Mouse (Mus musculus) large intestine, adult 2 months (tissue): ENCODE results near the gene Ppp1r1b. TPM values are rescaled to one million over a fixed set of nuclear protein-coding genes. Genes with fewer than 3 reads are reported as not detected.

Source experiments
- DNase-seq: peaks from one replicate; pipeline ENCODE4 v3.0.0-alpha.2; 2012; ENCODE audit warnings: low read depth, low spot score
- WGBS: fragments of 180-500 bp; shearing (Covaris S2); methylation state at CpG from one replicate; pipeline ENCODE4 v1.1.7; 2018; 5-methylcytosine and 5-hydroxymethylcytosine counted together
- polyA plus RNA-seq: library from polyadenylated mRNA; depleted of rRNA; stranded (reverse); fragments of >200 nt; gene quantifications from 2 replicates; pipeline ENCODE4 v1.2.3, GENCODE M21; 2012; rRNA removed

Gene Ppp1r1b
- polyA plus RNA-seq = 382 and 459 TPM in 2 replicates

DNA sequence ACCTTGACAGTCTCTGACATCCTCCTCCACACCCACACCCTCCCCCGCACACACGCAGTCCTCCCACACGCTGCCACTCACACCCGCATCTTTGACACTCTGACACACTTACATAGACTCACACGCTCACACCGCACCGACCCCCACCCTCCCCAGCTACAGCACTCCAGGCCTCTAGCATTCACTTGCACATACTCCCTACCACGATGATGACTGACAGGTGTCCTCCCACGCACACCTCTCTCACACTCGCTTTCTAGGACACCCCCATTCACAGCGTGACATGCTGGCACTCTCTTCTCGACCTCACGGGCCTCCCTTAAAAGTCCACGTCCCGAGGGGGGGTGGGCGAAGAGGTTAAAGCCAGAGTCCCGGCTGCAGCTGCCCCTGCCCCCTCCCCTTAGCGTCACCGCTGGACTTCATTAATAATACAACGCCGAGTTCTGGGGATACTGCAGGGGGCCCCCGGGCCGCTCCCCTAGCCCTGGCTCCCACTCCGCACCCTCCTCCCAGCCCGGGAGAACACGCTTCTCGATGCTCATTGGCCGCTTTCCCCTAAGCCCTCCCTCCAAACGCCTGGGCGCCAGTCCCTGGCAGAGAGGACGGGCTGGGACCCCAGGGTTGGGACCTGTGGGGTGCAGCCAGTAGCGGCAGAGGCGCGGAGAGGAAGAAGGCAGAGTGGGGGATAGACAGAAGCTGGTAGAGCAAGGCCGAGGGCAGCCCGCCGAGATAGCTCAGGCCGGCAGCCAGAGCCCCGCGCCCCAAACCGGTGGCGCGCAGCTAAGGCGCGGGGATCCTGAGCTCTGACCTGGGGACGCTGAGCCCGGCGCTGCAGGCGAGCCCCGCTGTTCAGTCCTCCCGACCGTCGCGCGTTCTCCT lies at the start of gene Ppp1r1b:
Ppp1r1b (plus strand) TSS at position 322 of the 879 bp plus-strand sequence.
- DNase-seq = no peak
- WGBS = 1% methylated on average over 55 of the region's 55 CpGs

DNA sequence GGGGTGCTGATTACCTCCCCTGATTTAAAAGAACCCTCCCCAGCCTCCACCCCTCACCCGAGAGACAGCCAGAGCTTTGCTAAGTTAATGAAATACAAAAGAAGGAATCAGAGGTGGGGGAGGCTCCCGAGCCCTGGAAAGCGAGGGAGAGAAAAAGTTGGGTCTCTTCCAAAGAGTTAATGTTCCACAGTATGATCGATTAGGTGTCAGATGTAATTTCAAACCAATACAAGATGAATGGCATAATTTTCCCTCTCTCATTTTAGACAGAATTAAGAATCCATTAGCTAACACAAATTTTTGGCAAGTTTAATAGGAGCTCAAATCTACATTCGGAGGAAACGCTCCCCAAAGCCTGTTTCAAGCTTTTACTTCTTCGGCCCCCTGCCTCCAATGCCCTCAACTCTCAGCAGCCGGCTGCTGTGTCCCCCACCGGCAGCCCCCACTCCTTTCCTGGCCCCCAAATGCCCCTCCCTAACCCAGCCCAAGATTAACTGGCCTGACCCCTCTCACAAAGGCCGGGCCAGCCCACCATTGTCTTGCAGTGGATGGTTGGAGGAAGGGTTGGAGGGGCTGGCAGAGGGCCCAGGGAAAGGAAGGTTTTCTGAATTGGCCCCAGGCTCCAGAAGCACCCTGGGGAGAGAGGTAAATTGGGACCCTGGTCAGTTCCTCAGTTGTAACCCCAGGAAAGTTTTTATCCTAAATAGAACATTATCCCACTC lies 49.6 kb upstream of the Ppp1r1b start:
- DNase-seq = no peak
- WGBS = 22% methylated on average over 10 of the region's 10 CpGs

DNA sequence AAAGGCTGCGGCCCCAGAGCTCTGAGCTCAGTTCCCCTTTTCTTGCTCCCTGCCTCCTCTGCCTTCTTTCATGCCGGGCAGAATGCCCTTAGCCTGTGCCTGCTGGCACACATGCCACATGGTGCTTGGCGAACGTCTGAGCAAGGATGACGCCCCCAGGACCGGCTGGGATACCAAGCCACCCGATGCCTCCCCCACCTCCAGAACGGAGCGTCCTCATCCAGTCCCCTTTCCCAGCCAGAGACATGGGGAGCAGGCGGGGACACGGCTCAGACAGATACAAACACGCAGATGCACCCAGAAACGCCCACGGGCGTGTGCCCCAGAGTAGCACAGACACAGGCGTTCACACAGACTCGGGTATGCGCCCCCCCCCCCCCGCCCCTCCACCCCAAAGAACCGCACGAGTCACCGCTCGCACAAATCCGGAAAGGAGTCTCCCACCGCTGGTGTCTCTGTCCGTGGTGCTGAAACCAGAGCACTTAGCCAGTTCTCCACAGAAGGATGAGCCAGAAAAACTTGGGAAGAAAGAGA lies 34.3 kb upstream of the Ppp1r1b start:
- DNase-seq = no peak
- WGBS = 3% methylated on average over 26 of the region's 26 CpGs

DNA sequence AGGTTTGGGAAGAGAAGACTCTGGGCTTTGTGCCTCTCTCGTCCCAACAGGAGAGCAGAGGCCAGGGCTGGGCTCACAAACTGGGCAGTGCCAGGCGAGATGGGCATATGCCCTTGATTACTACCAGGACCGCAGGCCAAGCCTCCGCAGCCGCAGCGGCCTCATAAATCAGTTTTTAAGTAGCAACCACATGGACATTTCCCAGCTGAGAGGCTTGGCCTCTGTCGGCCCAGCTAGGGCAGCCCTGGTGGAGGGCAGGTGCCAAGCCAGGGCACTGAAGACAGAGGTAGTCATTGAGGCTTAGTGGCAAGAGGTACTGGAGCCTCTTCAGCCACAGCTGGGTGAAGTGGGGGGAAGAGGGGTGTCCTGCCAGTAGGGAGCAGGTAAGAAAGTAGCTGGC lies 30.7 kb upstream of the Ppp1r1b start:
- 2% methylated on average over 7 of the region's 7 CpGs for WGBS
- no peak for DNase-seq

DNA sequence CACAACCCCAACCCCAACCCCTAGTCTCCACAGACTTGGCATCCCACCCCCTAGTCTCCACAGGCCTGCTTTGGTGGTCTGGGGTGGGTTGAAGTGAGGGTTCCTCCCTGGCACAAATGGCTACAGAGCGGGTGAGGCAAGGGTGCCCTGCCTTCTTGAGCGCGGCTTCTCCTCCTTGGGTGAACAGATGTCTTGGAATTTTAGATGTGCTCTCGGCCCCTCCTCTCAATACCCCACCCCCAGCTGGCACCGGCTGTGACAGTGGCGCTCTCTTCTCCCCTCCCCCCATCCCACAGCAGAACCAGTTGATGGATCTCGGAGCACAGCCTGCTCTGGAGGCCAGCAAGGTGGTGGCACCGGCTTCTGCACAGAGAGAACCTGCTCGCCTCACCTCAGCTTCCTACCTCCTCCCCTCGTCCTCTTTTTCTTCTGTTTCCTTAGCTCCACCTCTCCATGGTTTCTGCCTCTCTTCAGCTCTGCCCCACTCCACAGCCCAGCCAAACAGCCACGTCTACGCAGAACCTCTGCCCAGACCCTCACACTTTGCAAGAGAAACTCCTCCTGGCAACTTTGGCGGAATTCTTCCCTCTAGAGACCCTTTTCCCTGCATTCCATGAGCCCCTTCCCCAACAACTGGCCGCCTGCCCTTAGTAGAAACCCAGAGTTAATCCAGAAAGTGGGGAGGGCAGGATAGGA lies 29.6 kb upstream of the Ppp1r1b start:
- WGBS = 3% methylated on average over 14 of the region's 14 CpGs
- no peak for DNase-seq

DNA sequence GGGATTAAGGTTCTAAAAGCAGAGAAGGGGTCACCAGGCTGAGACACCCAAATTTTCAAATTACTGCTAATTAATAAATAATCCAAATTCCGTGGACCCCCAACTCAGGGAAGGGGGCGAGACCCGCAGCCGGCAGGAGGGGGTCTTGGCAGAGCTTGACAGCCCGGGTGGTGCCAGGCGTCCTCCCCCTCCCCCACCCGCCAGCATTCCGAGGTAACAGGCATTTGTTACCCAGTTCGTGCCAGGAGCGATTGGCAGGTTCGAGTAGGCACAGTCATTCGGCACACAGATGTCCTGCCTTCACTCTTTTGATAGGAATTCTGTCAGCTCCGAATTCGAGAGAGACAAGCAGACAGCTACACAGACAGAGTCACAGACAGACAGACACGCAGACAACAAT lies 29.1 kb upstream of the Ppp1r1b start:
- 7% methylated on average over 15 of the region's 15 CpGs for WGBS
- DNase-seq = no peak

DNA sequence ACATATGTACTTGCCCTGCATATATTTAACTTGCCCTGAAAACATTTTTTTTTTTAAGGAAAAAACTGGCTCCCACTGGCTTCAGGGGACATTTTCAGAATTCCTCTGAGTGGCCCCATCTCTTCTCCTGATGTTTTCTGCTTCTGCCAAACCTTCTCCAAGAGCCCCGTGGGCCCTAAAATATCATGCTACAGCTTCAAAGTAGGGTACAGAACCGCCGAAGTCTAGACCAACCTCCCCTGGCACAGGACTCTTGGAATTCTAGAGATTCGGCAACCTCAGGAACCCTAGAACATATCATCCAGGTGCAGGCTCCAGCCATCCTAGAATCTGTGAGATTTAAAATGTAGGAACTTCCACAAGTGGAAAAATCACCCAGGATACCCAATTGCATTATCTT lies 28.7 kb upstream of the Ppp1r1b start:
- DNase-seq = no peak
- 22% methylated on average over 4 of the region's 4 CpGs for WGBS

DNA sequence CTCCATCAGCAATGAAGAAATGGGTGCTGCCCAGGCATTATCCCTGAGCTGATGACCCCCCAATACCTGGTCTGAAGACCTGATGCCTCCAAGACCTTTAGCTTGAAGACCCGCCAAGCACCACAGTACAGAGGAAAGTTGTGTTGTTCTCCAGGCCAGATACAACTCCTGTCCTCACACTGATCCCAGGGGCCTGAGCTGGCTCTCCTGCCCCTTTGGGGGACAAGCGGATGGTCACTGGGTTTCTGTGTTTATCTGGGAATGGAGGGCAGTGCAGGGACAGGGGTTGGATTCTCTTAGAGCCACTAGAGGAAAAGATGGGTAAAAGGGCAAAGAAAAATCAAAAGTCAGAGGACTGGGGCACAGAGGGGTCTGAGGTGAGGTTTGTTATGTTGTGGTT lies 28.3 kb upstream of the Ppp1r1b start:
- WGBS = 5% methylated on average over 2 of the region's 2 CpGs

DNA sequence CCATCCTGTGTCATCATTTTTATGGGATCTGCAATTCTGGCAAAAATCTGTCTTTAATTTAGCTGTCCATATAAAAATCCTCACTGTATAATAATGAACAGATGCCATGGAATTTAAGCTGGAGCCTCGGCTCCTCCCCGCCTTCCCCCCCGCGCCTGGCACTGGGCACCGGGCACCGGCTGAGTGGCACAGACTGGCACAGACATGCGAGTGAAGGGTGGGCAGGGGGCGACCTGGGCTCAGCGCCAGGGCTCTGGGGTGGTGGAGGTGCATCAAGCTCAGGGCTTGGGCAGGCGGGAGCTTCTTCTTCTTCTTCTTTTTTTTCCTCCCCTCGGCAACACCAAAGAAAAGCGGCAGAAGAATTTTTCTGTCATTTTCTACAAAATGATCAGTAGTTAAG lies 27.8 kb upstream of the Ppp1r1b start:
- no peak for DNase-seq
- 17% methylated on average over 12 of the region's 12 CpGs for WGBS

More for the DNA sequence above, 28.3 kb upstream of the Ppp1r1b start:
- DNase-seq = no peak

DNA sequence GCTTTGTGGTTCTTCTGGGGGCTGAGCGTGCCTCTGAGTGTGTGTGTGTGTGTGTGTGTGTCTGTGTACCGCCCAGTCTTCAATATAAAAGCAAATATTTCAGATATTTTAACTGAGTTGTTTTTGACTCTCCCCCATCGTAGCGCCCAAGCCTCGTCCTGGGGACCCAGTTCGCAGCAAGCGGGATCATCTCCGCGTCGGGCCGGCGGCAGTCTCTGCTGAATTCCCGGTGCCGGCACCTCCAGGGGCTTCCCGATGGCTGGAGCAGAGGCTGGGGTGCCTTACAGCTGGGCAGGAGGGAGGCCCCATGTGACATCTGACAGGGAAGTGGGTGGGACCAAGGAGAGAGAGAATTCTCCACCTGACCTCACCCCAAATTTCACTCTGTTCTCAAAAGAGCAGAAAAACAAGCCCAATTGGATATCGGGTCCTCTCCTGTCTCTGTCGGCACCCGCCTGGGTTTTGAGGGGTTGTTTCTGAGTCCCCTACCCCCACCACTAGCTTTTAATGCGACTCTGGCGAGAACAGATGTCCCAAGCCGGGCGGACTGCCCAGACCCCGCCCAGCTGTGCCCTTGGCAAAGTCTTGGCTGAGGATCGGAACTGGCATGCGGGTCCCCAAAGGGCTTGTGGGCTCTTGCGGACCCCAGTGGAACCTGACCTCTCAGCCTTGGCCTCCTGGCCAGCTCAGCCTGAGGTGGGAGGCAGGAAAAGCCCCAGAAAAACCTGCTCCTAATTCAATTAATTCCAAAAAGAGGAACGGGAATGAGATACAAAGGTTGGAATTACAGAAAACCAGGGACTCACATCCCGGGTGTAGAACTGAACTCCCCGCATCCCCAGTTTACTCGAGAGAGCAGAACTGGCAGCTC lies 27.2 kb upstream of the Ppp1r1b start:
- DNase-seq = no peak
- WGBS = 3% methylated on average over 30 of the region's 30 CpGs

DNA sequence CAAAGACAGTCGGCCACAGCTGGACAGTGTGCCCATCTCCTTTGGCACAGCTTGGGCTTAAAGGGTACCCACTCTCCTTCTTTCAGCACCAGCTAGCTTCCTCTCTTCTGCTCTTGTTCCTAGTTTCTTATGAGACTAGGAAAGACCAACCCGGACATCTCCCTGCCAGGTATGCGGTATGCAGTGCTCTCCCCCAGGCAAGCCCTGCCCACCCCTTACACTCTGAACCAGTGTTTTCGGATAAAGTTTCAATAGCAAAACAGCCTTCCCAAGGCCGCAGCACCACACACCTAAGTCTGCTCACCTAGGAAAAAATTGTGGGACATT lies 26.6 kb upstream of the Ppp1r1b start:
- WGBS = 9% methylated on average over 5 of the region's 5 CpGs
- no peak for DNase-seq

DNA sequence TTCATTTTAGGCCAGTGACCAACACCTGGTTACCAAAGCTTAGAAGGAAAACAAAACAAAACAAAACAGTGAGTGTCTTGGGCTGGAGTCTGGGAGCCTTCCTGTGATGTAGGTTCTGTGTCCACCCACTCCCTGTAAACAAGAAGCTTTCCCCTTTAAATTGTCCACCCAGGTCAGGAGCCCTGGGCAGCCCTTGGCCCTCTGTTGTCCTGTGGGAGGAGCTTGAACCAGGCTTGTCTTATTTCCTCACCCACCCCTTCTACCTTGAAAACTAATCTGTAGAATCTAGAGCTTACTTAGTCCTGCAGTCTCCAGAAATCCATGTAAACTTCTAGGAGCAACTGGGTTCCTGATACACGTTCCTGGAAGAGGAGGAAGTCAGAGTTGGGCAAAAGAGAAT lies 26.0 kb upstream of the Ppp1r1b start:
- no peak for DNase-seq

DNA sequence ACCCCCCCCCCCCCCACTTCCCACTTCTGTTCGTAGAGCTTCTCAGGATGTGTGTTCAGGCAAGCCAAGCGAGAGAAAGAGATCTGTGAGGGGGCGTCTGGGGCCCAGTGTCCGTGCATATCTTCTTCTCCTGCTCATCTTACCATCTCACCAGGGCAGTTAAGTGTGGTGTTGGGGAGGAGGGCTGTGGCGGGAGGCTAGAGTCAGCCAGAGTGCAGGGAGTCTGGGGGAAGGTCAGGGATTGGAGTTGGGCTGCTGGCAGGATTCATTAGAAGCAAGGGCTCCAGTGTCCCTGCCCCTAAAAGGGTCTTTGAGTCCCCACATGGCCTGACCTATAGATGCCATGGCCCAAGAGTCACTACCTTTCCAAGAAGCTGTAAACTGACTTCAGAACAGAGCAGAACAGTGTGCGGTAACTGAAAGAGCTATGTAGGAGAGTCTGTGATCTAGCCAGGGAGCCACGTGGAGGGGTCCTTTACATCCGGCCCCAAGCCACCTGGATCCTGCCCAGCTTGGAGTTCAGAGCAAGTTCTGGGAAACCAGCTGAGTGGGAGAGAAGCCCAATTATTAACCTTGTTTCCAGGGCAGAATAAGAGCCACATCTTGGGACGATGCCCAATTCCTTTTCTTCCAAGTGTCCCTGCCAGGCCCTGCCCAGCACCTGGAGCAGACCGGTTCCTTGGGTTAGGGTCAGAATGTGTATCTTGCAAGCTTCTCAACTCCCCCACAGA lies 24.9 kb upstream of the Ppp1r1b start:
- WGBS = 7% methylated on average over 10 of the region's 10 CpGs
- DNase-seq = no peak

More for the DNA sequence above, 26.0 kb upstream of the Ppp1r1b start:
- WGBS = 3% methylated on average over 1 of the region's 1 CpGs

DNA sequence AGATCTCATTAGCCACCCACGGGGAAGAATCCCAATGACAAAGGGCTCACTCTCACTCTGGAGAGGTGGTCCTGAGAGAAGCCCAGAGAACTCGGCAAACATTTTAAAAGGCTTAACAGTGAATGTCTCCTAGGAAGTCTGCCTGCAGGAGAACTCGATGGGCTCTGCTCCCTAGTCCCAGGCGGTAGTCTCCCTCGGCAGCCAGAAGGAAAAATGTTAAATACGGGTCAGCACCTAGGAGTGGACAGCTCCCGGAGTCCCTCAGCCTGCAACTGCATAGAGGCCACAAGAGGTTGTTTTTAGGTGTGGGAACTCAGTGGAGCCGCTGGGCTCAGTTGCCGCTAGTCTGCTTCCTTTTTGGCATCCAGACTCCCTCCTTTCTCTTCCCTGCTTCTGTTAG lies 24.3 kb upstream of the Ppp1r1b start:
- 2% methylated on average over 9 of the region's 9 CpGs for WGBS
- DNase-seq = no peak

DNA sequence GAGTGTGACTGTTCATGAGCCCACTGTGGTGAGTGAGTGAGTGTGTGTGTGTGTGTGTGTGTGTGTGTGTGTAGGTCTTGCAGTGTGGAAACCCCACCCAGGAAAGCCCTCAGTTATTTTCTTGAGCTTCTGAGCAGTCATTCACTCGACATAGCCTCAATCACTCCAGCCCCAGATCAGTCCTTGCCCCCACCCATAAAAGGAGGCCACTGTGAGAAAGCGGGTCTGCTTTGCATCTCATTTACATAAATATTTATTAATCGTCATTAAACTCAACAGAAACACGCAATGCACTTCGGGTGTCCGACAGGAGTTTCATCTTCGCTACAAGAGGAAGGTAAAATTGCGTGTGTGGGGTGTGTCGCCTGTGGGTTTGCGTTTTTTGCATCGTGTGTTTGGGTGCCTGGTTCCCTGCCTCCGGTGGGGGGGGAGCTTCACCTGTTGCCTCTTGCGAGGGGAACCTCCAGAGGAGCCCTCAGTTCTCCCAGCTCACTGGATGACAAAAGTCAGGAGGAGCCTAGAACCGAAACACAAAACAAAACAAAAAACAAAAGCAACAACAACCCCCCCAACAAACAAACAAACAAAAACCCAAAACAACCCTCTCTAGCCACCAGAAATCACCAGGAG lies 22.9 kb upstream of the Ppp1r1b start:
- no peak for DNase-seq
- WGBS = 6% methylated on average over 14 of the region's 14 CpGs

DNA sequence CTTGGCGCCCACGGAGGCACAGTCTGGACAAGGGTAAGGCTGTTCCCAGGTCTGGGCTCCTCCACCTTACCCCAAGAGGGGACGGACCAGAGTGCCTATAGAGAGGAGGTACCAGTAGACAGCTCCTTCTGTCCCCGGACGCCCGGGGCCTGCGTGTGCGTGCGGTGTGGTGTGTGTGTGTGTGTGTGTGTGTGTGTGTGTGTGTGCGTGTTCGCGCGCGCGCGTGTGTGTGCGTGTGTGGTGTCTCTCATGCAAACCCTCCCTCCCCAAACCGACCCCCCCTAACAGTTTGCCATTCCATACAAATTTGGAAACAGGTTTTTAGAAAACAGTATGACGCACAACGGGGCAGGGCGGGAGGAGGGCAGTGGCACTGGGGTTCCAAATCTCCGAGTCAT lies 22.4 kb upstream of the Ppp1r1b start:
- no peak for DNase-seq
- 9% methylated on average over 22 of the region's 22 CpGs for WGBS

DNA sequence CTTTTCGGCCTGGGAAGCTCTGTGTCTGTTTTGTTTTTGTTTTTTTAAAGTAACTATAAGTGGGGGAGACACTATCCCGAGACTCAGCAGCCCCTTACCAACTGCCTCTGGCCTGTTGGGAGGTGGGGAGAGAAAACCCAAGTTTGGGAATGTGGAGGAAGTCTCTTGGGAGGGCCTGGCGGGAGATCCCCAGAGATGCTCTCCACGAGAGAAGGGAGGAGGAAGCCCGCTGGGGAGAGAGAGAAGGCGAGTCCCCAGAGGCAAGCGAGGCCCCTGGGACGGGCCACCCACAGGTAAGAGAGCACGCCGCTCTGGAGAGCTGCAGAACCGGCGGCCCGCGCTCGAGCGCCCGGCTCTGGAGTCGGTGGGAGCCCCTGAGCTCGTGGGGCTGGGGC lies 21.5 kb upstream of the Ppp1r1b start:
- no peak for DNase-seq
- WGBS = 2% methylated on average over 19 of the region's 19 CpGs
